Mouse (Mus musculus) ES-Bruce4 (cell line): ENCODE data around the gene Slc22a18.

Experiments
- CTCF ChIP-seq: IDR thresholded peaks from one replicate; pipeline ENCODE4 v1.8.1; 2011; ENCODE audit warnings: low read depth, low read length
- EP300 ChIP-seq: IDR thresholded peaks from 2 replicates; pipeline ENCODE4 v1.6.1; 2011; ENCODE audit warnings: low read depth, low read length; ENCODE audit not compliant: insufficient read depth
- POLR2A ChIP-seq: IDR thresholded peaks from one replicate; pipeline ENCODE4 v1.8.1; 2011; ENCODE audit warnings: low read length; ENCODE audit not compliant: insufficient read depth

- TF ChIP-seq CTCF (no peak), POLR2A (no peak), EP300 (no peak)
Measured at GRCm38 (mm10) chr7:143498584-143498983, 25.0 kb downstream of the Slc22a18 start.
